Mouse (Mus musculus) embryonic facial prominence, embryonic 13.5 days (tissue): ENCODE measurements around the gene Cast. TPM values are rescaled to one million over a fixed set of nuclear protein-coding genes. Genes with fewer than 3 reads are reported as not detected.
A peak's percentile ranks its signal among the peaks of the same experiment; 100 is the strongest.

Experiments
- ATAC-seq: fragments of 200-750 bp; cut with Nextera tagmentation; 2 replicates; pipeline ENCODE4 v1.8.0; 2017; ENCODE audit warnings: low read depth; ENCODE audit not compliant: insufficient number of reproducible peaks, insufficient read depth, low FRiP score, low TSS enrichment
- H3K27ac ChIP-seq: fragments of 300-500 bp; sonication (generic); 2 replicates; pipeline ENCODE4 v1.5.1; 2015; ENCODE audit warnings: moderate library complexity, mild to moderate bottlenecking, inconsistent platforms
- H3K27me3 ChIP-seq: fragments of 300-500 bp; sonication (generic); 2 replicates; pipeline ENCODE4 v1.6.1; 2015; ENCODE audit warnings: mild to moderate bottlenecking, inconsistent platforms
- H3K36me3 ChIP-seq: fragments of 300-500 bp; sonication (generic); 2 replicates; pipeline ENCODE4 v1.6.1; 2015; ENCODE audit warnings: mild to moderate bottlenecking, inconsistent platforms
- H3K4me1 ChIP-seq: fragments of 300-500 bp; sonication (generic); 2 replicates; pipeline ENCODE4 v1.6.1; 2015; ENCODE audit warnings: inconsistent platforms
- H3K4me2 ChIP-seq: fragments of 300-500 bp; sonication (generic); 2 replicates; pipeline ENCODE4 v1.6.1; 2015; ENCODE audit warnings: moderate library complexity, mild to moderate bottlenecking, inconsistent platforms
- H3K4me3 ChIP-seq: fragments of 300-500 bp; sonication (generic); 2 replicates; pipeline ENCODE4 v1.5.1; 2015; ENCODE audit warnings: mild to moderate bottlenecking, inconsistent platforms
- H3K9ac ChIP-seq: fragments of 300-500 bp; sonication (generic); 2 replicates; pipeline ENCODE4 v1.6.1; 2015; ENCODE audit warnings: mild to moderate bottlenecking, inconsistent platforms
- H3K9me3 ChIP-seq: fragments of 300-500 bp; sonication (generic); 2 replicates; pipeline ENCODE4 v1.6.1; 2016; ENCODE audit warnings: inconsistent platforms
- WGBS: fragments of 180-500 bp; shearing (Covaris S2); methylation state at CpG from one replicate; pipeline ENCODE4 v1.1.7; 2015; ENCODE audit warnings: mixed read lengths; 5-methylcytosine and 5-hydroxymethylcytosine counted together
- polyA plus RNA-seq: library from polyadenylated mRNA; unstranded; fragments of >200 nt; fragmentation: Nextera tagmentation; extraction: Ambion mirVana; gene quantifications from 2 replicates; pipeline ENCODE4 v1.2.1, GENCODE M21; 2015

Gene Cast
- polyA plus RNA-seq: 28.1 and 30.3 TPM in 2 replicates

DNA sequence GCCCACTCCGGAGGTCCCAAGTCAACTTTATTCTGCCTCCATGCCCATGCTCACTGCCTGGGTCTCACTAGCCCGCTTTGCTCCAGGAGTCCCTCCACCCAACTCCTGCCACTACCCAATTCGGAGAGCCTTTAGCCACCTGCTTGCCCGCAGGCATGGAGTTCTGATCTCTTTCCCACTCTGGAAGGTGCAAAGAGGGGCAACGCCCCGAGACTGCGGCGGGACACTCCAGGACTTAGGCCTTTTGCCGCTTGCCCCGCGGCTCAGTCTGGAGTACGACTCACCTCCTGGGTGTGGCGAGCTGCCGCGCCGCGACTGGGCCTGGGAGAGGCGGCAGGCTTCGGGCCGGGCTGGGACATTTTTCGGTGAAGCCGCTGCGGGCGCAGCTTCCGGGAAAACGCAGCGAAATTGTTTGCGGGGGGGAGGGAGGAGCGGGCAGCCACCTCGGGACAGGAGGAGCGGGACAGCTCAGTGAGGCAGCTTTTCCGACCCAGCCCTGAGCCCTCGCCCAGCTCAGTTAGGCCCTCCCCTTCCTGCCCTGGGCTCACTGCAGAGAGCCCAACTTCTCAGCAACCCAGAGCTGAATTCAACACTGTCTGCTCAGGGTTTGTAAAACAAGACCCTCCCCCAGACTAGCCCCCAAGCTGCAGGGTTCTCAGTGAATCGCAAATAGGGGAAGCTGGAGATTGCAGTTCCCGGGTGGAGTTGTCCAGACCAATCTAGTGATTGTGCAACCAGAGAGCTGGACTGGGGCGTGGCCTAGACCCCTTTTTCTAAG, at the start of gene Cast:
Gene Cast, minus strand, starts transcription at position 659 of the 778 bp plus-strand sequence.
- no peaks in the 10 kb centered on the region for H3K4me1 ChIP-seq
- peak within 1 kb of the TSS; percentile 81 for H3K9ac ChIP-seq
- under 1% methylated on average over 36 of the region's 36 CpGs for WGBS
- no peaks in the 10 kb centered on the region for H3K36me3 ChIP-seq
- H3K4me2 ChIP-seq: peak within 1 kb of the TSS; percentile 73
- peak within 1 kb of the TSS; percentile 22; the same call in 1 of the 2 replicates for H3K27ac ChIP-seq
- peak; percentile 84 for ATAC-seq
- no peaks in the 10 kb centered on the region for H3K27me3 ChIP-seq
- H3K9me3 ChIP-seq: no peaks in the 10 kb centered on the region
- peak within 1 kb of the TSS; percentile 63 for H3K4me3 ChIP-seq

DNA sequence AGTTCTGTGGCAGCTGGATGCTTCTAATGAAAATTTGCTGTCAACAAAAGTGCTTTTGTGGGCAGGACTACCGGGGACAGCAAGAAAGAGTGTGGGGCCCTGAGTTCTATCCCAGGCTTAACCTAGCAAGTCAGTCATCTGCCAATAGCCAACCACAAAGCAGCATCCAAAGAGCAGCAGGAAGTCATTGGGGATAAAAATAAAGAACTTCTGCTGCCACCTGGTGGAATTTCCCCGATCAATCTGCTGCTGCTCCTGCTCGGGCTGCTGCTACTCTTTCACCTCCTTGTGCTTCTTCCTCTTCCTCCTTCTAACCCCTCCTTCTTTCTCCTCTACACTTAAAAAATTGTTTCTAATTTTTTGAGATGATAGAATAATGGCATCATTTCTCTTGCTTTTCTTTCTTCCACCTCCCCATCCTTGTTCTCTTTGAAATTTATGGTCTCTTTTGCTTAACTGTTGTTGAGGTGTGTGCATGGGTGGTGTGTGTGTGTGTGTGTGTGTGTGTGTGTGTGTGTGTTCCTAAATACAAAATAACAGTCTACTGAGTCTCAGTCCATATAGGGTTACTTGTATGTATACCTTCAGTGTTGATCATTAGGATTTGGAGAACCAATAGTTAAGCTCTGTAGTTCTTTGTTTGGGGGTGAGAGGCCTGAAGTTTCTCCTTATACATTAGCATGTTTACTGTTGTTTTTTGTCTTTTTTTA, 45.9 kb upstream of the Cast start:
- WGBS: under 1% methylated on average over 3 of the region's 3 CpGs
- H3K4me1 ChIP-seq: no peaks in the 10 kb centered on the region
- no peaks in the 10 kb centered on the region for H3K27me3 ChIP-seq
- no peak overlapping the region for H3K4me2 ChIP-seq
- H3K27ac ChIP-seq: no peak overlapping the region
- H3K36me3 ChIP-seq: no peaks in the 10 kb centered on the region
- no peaks in the 10 kb centered on the region for H3K9me3 ChIP-seq
- ATAC-seq: no peak
- no peak overlapping the region for H3K9ac ChIP-seq
- H3K4me3 ChIP-seq: no peak overlapping the region

DNA sequence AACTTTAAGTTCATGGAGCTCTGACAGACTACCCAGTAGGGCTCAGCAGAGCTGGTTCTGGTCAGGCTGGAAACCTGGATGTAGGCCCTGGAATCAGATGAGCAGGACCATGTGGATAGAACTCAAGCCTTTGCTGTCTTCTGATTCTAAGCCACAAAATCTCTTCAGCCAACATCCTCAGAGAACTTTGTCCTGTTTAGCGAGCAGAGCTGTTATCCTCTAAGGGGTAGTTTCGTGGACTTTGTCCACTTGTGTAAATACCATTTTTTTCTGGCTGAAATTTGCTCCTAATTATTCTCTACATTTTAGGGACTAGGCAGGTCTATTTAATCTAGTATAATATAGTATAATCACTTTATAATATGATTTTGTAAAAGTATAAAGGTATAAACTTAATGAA, 42.2 kb upstream of the Cast start:
- Histone ChIP-seq H3K4me1 (no peaks in the 10 kb centered on the region), H3K4me2 (no peak overlapping the region), H3K9ac (no peak overlapping the region), H3K36me3 (no peaks in the 10 kb centered on the region), H3K27me3 (no peaks in the 10 kb centered on the region), H3K4me3 (no peak overlapping the region), H3K9me3 (no peaks in the 10 kb centered on the region), H3K27ac (no peak overlapping the region)
- 91% methylated on average over 2 of the region's 2 CpGs for WGBS
- ATAC-seq: no peak

DNA sequence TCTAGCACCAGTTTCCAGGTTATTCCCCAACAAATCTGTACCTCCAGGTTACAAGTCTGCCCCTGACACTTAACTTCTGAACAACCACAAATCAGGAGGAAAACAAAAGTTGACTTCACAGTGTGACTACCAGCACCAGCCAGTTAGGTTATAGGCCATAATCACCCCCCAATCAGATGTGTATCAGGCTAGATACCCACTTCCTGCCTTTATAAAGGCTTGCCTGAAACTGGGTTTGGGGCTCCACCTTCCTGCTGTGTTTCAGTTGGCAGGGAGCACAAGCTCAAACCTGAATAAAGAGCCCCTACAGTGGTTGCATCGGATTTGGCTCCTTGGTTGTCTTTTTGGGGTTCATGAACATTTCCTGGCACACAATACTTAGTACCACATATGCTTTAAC, 37.3 kb upstream of the Cast start:
- Histone ChIP-seq H3K27ac (no peak overlapping the region), H3K4me2 (no peak overlapping the region), H3K9ac (no peak overlapping the region), H3K9me3 (no peaks in the 10 kb centered on the region), H3K4me3 (no peak overlapping the region), H3K36me3 (no peaks in the 10 kb centered on the region), H3K27me3 (no peaks in the 10 kb centered on the region), H3K4me1 (no peaks in the 10 kb centered on the region)
- no peak for ATAC-seq
- WGBS: 67% methylated on average over 1 of the region's 1 CpGs

DNA sequence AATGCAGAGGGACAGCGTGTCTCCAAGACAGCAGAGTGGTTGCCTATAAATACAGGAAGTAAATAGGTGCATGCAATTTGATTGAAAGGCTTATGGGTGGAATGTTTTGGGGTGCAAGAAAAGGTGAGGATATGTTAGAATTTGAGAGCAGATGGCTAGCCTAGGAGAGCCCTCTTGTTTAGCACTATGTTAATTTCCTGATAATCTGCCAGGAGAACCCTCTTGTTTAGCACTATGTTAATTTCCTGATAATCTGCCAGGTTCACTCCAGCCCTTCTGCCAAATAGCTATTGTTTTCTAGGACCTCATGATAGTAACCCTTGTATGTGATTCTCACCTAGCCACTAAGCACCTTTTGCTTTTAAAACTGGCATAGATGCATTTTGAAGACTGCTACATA, 25.9 kb upstream of the Cast start:
- H3K27ac ChIP-seq: no peak overlapping the region
- H3K4me1 ChIP-seq: no peaks in the 10 kb centered on the region
- H3K36me3 ChIP-seq: no peaks in the 10 kb centered on the region
- H3K9ac ChIP-seq: no peak overlapping the region
- ATAC-seq: no peak
- no peak overlapping the region for H3K4me2 ChIP-seq
- H3K27me3 ChIP-seq: no peaks in the 10 kb centered on the region
- no peaks in the 10 kb centered on the region for H3K9me3 ChIP-seq
- H3K4me3 ChIP-seq: no peak overlapping the region
- 92% methylated on average over 1 of the region's 1 CpGs for WGBS

DNA sequence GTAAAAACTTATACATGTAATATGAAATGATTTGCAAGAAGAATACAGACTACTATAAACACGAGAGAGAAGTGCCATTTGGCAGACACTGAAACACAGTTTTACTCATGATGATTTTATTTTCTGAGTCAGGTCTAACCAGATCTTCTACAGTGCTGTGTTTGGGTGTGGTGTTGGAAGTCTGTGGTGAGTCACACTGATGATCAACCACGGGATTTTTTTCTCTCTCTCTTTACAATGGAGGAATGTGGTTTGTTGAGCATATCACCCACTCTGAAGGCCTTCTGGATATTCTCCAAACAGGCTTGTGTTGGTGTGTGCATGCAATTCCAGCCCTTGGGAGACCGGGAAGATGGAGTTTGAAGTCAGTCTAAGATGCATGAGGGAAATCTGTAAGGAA, 13.5 kb upstream of the Cast start:
- WGBS: 71% methylated on average over 3 of the region's 3 CpGs

DNA sequence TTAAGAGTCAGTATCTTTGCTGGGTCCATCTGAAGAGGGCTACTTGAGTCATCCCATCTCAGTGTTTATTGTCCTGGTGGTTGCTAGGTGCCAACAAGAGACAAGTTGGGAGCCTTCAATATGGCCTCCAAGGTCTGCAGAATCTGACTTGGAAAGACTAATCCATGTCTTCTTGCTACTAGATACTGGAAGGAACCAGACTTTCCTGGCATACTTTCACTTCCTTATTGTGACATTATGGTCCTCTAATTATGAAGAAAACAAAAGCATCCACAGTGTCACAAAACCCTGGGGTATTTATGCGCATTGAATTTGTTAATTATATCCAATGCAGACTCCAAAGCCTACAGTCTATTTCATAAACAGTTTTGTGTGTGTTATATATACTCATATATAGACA, 7.1 kb upstream of the Cast start:
- Histone ChIP-seq H3K27me3 (no peaks in the 10 kb centered on the region), H3K4me1 (no peaks in the 10 kb centered on the region), H3K9me3 (no peaks in the 10 kb centered on the region), H3K9ac (no peak overlapping the region), H3K27ac (no peak overlapping the region), H3K36me3 (no peaks in the 10 kb centered on the region), H3K4me2 (no peak overlapping the region), H3K4me3 (no peak overlapping the region)
- WGBS: 86% methylated on average over 1 of the region's 1 CpGs
- no peak for ATAC-seq

More for the DNA sequence above, 13.5 kb upstream of the Cast start:
- Histone ChIP-seq H3K4me2 (no peak overlapping the region), H3K4me1 (no peaks in the 10 kb centered on the region), H3K4me3 (no peak overlapping the region), H3K27me3 (no peaks in the 10 kb centered on the region), H3K9me3 (no peaks in the 10 kb centered on the region), H3K36me3 (no peaks in the 10 kb centered on the region), H3K27ac (no peak overlapping the region), H3K9ac (no peak overlapping the region)
- no peak for ATAC-seq

DNA sequence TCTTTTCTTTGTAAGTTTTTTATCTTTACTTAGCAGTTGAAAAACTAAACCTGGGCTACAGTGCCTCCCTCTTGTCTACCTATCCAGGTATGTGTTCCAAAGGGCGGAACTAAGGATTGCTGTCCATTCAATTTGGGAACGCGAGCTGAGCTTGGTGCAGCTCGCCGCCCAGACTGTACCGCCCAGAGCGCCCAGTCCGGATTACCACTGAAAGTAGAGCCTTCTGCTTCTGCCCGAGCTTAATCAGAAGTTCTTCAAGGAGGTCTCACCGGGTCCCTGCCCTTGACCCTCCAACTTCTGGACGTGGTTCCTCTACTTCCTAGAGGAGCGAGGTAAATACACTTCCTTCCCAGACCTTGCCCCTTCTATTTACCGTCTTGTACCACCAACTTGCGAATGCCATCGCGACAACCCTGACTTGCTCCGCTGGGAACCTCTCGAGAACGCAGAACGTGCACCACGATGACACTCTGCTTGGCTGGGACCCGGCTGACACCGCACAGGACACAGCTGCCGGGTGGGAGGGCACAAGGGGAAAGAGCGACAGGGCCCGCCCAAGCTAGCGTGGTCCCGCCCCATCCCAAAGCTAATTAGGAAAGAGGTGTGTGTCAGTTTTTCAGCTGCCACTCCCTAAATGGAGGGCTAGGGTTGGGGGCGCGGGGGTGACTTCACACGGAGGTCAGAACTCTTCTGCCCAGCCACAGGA, 1.0 kb downstream of the Cast start:
- peak; percentile 87 for ATAC-seq
- no peaks in the 10 kb centered on the region for H3K36me3 ChIP-seq
- no peak overlapping the region for H3K27ac ChIP-seq
- peak overlapping the region; percentile 81 for H3K9ac ChIP-seq
- H3K4me1 ChIP-seq: no peaks in the 10 kb centered on the region
- H3K4me3 ChIP-seq: peak overlapping the region; percentile 63
- peak overlapping the region; percentile 73 for H3K4me2 ChIP-seq
- no peaks in the 10 kb centered on the region for H3K9me3 ChIP-seq
- WGBS: under 1% methylated on average over 31 of the region's 31 CpGs
- no peaks in the 10 kb centered on the region for H3K27me3 ChIP-seq

DNA sequence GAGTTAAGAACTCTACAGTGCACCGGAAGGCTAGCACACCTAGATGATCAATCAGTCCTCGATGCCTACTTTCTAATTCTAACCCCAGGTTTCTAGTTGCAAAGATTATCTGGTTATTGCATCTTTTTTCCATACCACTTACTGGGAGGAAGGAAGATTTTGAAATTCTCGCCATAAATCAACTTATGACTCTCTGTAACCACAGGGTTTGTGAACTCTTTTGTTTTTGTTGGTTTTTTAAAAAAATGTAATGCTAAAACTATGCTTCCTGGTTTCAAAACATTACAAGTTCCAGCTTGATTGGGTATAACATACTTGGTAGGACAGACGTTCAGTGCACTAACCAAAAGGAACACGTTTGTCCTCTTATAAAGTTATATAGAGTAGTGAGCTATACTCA, 1.7 kb downstream of the Cast start:
- H3K4me3 ChIP-seq: peak overlapping the region; percentile 63; the same call in 1 of the 2 replicates
- no peaks in the 10 kb centered on the region for H3K4me1 ChIP-seq
- no peaks in the 10 kb centered on the region for H3K27me3 ChIP-seq
- no peak overlapping the region for H3K27ac ChIP-seq
- ATAC-seq: no peak
- no peaks in the 10 kb centered on the region for H3K9me3 ChIP-seq
- WGBS: 49% methylated on average over 5 of the region's 5 CpGs
- H3K4me2 ChIP-seq: peak overlapping the region; percentile 73
- H3K36me3 ChIP-seq: no peaks in the 10 kb centered on the region
- no peak overlapping the region for H3K9ac ChIP-seq

DNA sequence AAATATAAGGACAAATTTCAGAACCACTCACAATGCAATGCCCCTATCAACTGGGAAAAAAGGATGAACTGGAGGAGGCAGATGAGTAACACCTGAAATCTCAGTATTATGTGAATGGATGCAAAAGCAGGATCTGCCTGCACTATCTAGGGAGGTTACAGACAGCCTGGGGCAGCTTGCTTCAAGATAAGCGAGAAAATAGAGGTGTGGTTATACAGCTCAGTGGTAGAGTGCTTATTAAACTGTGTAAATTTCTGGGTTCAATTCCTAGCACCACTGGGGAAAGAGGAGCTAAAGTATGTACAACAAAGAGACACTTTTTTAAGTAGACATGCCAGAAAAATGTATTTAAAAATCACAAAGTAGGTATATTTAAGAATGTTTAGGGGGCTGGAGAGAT, 14.2 kb downstream of the Cast start:
- Histone ChIP-seq H3K9me3 (no peaks in the 10 kb centered on the region), H3K4me2 (no peak overlapping the region), H3K27ac (no peak overlapping the region), H3K4me1 (no peaks in the 10 kb centered on the region), H3K9ac (no peak overlapping the region), H3K4me3 (no peak overlapping the region), H3K27me3 (no peaks in the 10 kb centered on the region), H3K36me3 (no peaks in the 10 kb centered on the region)
- WGBS: 64% methylated on average over 1 of the region's 1 CpGs
- ATAC-seq: no peak

DNA sequence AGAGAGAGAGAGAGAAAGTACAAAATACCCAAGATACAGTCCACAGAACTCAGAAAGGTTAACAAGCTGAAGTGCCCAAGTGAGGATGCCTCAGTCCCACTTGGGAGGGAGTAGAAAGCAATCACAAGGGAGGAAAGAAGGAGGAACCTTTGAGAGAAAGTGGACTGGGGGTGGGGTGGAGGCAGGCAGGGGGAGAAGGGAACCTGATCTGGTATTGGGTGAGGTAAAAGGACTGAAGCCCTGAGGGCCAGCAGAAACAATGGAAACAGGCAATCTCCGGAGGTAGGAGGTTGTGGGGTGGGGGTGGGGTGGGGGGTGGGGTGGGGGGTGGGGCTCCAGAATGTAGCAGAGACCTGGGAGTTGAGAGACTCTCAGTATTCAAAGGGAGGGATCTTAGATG, 20.9 kb downstream of the Cast start:
- Histone ChIP-seq H3K27me3 (no peaks in the 10 kb centered on the region), H3K4me2 (no peak overlapping the region), H3K9me3 (no peaks in the 10 kb centered on the region), H3K4me1 (no peaks in the 10 kb centered on the region), H3K36me3 (no peaks in the 10 kb centered on the region), H3K4me3 (no peak overlapping the region), H3K9ac (no peak overlapping the region), H3K27ac (no peak overlapping the region)
- ATAC-seq: no peak
- WGBS: 0% methylated on average over 1 of the region's 1 CpGs
